Mouse (Mus musculus) embryonic stem cell, embryonic (primary cell): ENCODE results near the gene Zfp72.

Source experiments
- CTCF ChIA-PET, 4 experiments: fragments of 300-600 bp in 2 of 4; fragments of 350-600 bp in 2 of 4; sonication (Branson Sonifier 250); formaldehyde crosslinking; loops; one replicate each; lab custom pipeline; 2022; ENCODE audit warnings: inconsistent platforms in 2 of 4; lab: Charles Lee
- POLR2A ChIA-PET, 4 experiments: fragments of 300-600 bp in 2 of 4; fragments of 350-600 bp in 2 of 4; sonication (Branson Sonifier 250); formaldehyde crosslinking; loops; one replicate each; lab custom pipeline; 2022; ENCODE audit warnings: antibody characterized with exemption in 4 of 4, inconsistent platforms in 1 of 4; lab: Charles Lee

Gene Zfp72

GRCm38 (mm10) chr13:74329321-74329720 is 61.3 kb downstream of the Zfp72 start:
- ChIA-PET POLR2A (interaction anchor here in 1 of 4 experiments (1.9 to 2.9 kb wide), 2 partner anchors 10 to 12 kb away, joined by 4 to 22 read pairs; partner anchors contain the start of gene Pdcd6), CTCF (no interaction called here)
